ENCODE assay signal across 8 mouse cellular contexts in the genomic region with DNA sequence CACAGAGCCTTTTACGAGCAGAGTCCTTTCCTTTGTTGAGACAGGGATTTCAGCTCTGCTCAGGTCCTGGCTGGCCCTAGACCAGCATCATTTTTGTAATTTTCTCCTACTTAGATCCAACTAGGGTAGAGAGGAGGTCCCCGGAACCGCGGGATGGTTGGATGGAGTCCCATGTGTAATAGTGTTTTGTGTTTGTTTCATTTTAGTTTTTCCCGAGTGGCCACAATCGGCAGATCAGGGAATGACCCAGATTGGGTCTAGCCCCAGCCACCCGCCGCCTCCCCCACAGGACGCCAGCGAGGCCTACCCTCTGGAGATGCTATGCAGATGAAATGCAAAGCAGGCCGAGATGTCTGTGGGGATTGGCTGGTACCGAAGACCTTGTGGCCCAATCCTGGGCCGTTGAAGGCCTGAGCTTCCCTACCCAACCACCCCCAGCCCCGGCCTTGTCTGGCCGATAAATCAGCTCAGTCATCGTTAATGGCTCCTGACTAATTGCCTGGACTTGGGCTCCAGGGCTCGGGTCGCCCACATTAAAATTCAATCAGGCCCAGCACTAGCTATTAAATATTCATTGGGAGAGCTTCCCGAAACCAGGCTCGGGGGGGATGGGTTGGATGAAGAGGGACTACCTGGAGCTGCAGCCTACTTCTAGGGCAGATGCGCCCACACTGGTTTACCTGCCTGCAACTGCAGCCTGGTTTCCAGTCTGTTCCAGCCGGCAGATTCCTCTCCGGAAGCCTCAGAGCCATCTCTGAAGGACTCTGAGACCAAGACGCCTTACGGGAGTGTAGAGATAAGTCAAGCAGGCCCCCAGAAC. TPM values are rescaled to one million over a fixed set of nuclear protein-coding genes. Genes with fewer than 3 reads are reported as not detected.
DNase-seq lines count a peak whose midpoint lies in the region; ATAC-seq and TF ChIP-seq lines count a peak whose summit lies in the region.

No protein-coding gene starts in this region.

- H3K4me3 ChIP-seq in forebrain, embryonic 12.5 days (replicated peaks) = no peak overlapping the region; the same call in 1 of the 2 replicates
- H3K4me3 ChIP-seq in liver, embryonic 14.5 days (ENCODE audit: insufficient read depth in 1 of 2, low read depth in 2 of 2, low read length in 2 of 2) = no peak overlapping the region
- H3K4me3 ChIP-seq in stomach, embryonic 15.5 days (replicated peaks) = no peak overlapping the region

- no peak for TF ChIP-seq EP300 in liver, embryonic 14.5 days (IDR thresholded peaks at IDR 0.05; ENCODE audit: low read depth)

- H3K4me2 ChIP-seq in forebrain, embryonic 12.5 days = peak overlapping the region; percentile 38
- no peak overlapping the region for H3K4me2 ChIP-seq in liver, embryonic 14.5 days (ENCODE audit: low read depth)
- H3K4me2 ChIP-seq in stomach, embryonic 15.5 days = peak overlapping the region; percentile 17

- no peaks in the 10 kb centered on the region for H3K36me3 ChIP-seq in forebrain, embryonic 12.5 days (replicated peaks)
- H3K36me3 ChIP-seq in liver, embryonic 14.5 days (replicated peaks; ENCODE audit: control insufficient read depth, insufficient read depth, low read depth) = no peaks in the 10 kb centered on the region
- H3K36me3 ChIP-seq in stomach, embryonic 15.5 days = no peaks in the 10 kb centered on the region

- H3K4me1 ChIP-seq in forebrain, embryonic 12.5 days = peaks cover 45% of the 10 kb centered on the region
- H3K4me1 ChIP-seq in liver, embryonic 14.5 days (replicated peaks; ENCODE audit: control insufficient read depth in 2 of 2, insufficient read depth in 2 of 2, low read length in 1 of 2) = no peaks in the 10 kb centered on the region
- H3K4me1 ChIP-seq in stomach, embryonic 15.5 days = peaks cover 13% of the 10 kb centered on the region

- 10% methylated on average over 25 of the region's 25 CpGs for WGBS in forebrain, embryonic 12.5 days
- WGBS in liver, embryonic 14.5 days (ENCODE audit: insufficient replicate concordance) = 32% methylated on average over 25 of the region's 25 CpGs
- WGBS in stomach, embryonic 15.5 days = 37% methylated on average over 25 of the region's 25 CpGs

- no peak for DNase-seq in frontal cortex, postnatal 25 days (ENCODE audit: low spot score in 2 of 2)
- DNase-seq in adrenal gland, postnatal 10 days = peak; percentile 75
- DNase-seq in kidney, postnatal 10 days = peak; percentile 84
- DNase-seq in liver, embryonic 14.5 days (ENCODE audit: low read depth in 3 of 3, low spot score in 3 of 3) = no peak
- DNase-seq in spleen, postnatal 4 days (ENCODE audit: low spot score in 2 of 2) = no peak

- no peak for TF ChIP-seq CTCF in liver, embryonic 14.5 days (IDR thresholded peaks at IDR 0.05; ENCODE audit: low read depth)

- H3K27me3 ChIP-seq in forebrain, embryonic 12.5 days = peaks cover 37% of the 10 kb centered on the region
- H3K27me3 ChIP-seq in liver, embryonic 14.5 days (ENCODE audit: control insufficient read depth, insufficient read depth, low read length) = no peaks in the 10 kb centered on the region; the same call in 1 of the 2 replicates
- H3K27me3 ChIP-seq in stomach, embryonic 15.5 days (replicated peaks) = no peaks in the 10 kb centered on the region

- H3K9ac ChIP-seq in forebrain, embryonic 12.5 days = 0 out of 2 replicates have a peak overlapping the region, but pooled peaks have one; percentile 29
- no peak overlapping the region for H3K9ac ChIP-seq in liver, embryonic 14.5 days (replicated peaks)
- no peak overlapping the region for H3K9ac ChIP-seq in stomach, embryonic 15.5 days

- peak overlapping the region; percentile 66 for H3K27ac ChIP-seq in forebrain, embryonic 12.5 days
- H3K27ac ChIP-seq in liver, embryonic 14.5 days = no peak overlapping the region
- no peak overlapping the region for H3K27ac ChIP-seq in stomach, embryonic 15.5 days

- H3K9me3 ChIP-seq in forebrain, embryonic 12.5 days = no peaks in the 10 kb centered on the region
- H3K9me3 ChIP-seq in liver, embryonic 14.5 days (ENCODE audit: control insufficient read depth, low read length) = no peaks in the 10 kb centered on the region
- no peaks in the 10 kb centered on the region for H3K9me3 ChIP-seq in stomach, embryonic 15.5 days

- peak; percentile 81 for ATAC-seq in frontal cortex, adult (ENCODE audit: low TSS enrichment)
- peak; percentile 89 for ATAC-seq in forebrain, embryonic 12.5 days (ENCODE audit: low FRiP score)
- peak; percentile 23; the same call in 1 of the 2 replicates for ATAC-seq in liver, embryonic 14.5 days (ENCODE audit: insufficient read depth)
- ATAC-seq in stomach, embryonic 15.5 days (ENCODE audit: insufficient read depth, low FRiP score, low read depth) = no peak

RNA-seq across cellular contexts. Expression of a gene that starts 14.7 kb away (rescaled TPM):
- total RNA-seq in adrenal gland, postnatal 10 days (2021) = 10 to 100 TPM in 1 of 2 experiments, 1 to 10 TPM in 1; 8.4 to 11.0 TPM
- 0.21 and 0.22 TPM in 2 replicates for polyA plus RNA-seq in forebrain, embryonic 12.5 days (2016; fragmentation: Nextera tagmentation; extraction: Ambion mirVana)
- 1.0 and 1.2 TPM in 2 replicates for polyA plus RNA-seq in liver, embryonic 14.5 days (2012; rRNA removed)
- polyA plus RNA-seq in liver, embryonic 14.5 days (2014; fragmentation: Nextera tagmentation; extraction: Ambion mirVana) = 0.14 and 0.28 TPM in 2 replicates
- 0.19 and 0.21 TPM in 2 replicates for polyA plus RNA-seq in stomach, embryonic 15.5 days (2015; fragmentation: Nextera tagmentation; extraction: Ambion mirVana)

RNA-seq across cellular contexts. Expression of a gene that starts 22.5 kb away (rescaled TPM):
- under 1 TPM; 0.24 to 0.33 TPM for total RNA-seq in adrenal gland, postnatal 10 days (2021)
- polyA plus RNA-seq in forebrain, embryonic 12.5 days (2016; fragmentation: Nextera tagmentation; extraction: Ambion mirVana) = not detected in 2 replicates
- polyA plus RNA-seq in liver, embryonic 14.5 days (2012; rRNA removed) = not detected in 2 replicates
- not detected in 2 replicates for polyA plus RNA-seq in liver, embryonic 14.5 days (2014; fragmentation: Nextera tagmentation; extraction: Ambion mirVana)
- not detected in 2 replicates for polyA plus RNA-seq in stomach, embryonic 15.5 days (2015; fragmentation: Nextera tagmentation; extraction: Ambion mirVana)

RNA-seq across cellular contexts. Expression of a gene that starts 35.3 kb away (rescaled TPM):
- 10 to 100 TPM; 19.5 to 19.8 TPM for total RNA-seq in adrenal gland, postnatal 10 days (2021)
- 6.4 and 6.5 TPM in 2 replicates for polyA plus RNA-seq in forebrain, embryonic 12.5 days (2016; fragmentation: Nextera tagmentation; extraction: Ambion mirVana)
- polyA plus RNA-seq in liver, embryonic 14.5 days (2012; rRNA removed) = 1.1 TPM in 2 replicates
- polyA plus RNA-seq in liver, embryonic 14.5 days (2014; fragmentation: Nextera tagmentation; extraction: Ambion mirVana) = 0.71 and 1.3 TPM in 2 replicates
- 27.0 and 28.4 TPM in 2 replicates for polyA plus RNA-seq in stomach, embryonic 15.5 days (2015; fragmentation: Nextera tagmentation; extraction: Ambion mirVana)

RNA-seq across cellular contexts. Expression of a gene that starts 45.8 kb away (rescaled TPM):
- under 1 TPM in 1 of 2 experiments, not detected in 1; 0.33 TPM for total RNA-seq in adrenal gland, postnatal 10 days (2021)
- polyA plus RNA-seq in forebrain, embryonic 12.5 days (2016; fragmentation: Nextera tagmentation; extraction: Ambion mirVana) = not detected in 2 replicates
- not detected in 2 replicates for polyA plus RNA-seq in liver, embryonic 14.5 days (2012; rRNA removed)
- not detected in 2 replicates for polyA plus RNA-seq in liver, embryonic 14.5 days (2014; fragmentation: Nextera tagmentation; extraction: Ambion mirVana)
- polyA plus RNA-seq in stomach, embryonic 15.5 days (2015; fragmentation: Nextera tagmentation; extraction: Ambion mirVana) = not detected in 2 replicates

Comparison
In these comparisons a context has a peak if more than half of its experiments do, and no peak if none do; other contexts are left out.
1. DNase-seq: peak in adrenal gland, postnatal 10 days (single experiment) and kidney, postnatal 10 days (single experiment); none in frontal cortex, postnatal 25 days (0 of 2), liver, embryonic 14.5 days (0 of 3) and spleen, postnatal 4 days (0 of 2).